Mouse (Mus musculus): ENCODE data around the gene Mtrex. TPM values are rescaled to one million over a fixed set of nuclear protein-coding genes. Genes with fewer than 3 reads are reported as not detected.

Gene Mtrex
- polyA plus RNA-seq, 1 experiment: 29.2 TPM

DNA sequence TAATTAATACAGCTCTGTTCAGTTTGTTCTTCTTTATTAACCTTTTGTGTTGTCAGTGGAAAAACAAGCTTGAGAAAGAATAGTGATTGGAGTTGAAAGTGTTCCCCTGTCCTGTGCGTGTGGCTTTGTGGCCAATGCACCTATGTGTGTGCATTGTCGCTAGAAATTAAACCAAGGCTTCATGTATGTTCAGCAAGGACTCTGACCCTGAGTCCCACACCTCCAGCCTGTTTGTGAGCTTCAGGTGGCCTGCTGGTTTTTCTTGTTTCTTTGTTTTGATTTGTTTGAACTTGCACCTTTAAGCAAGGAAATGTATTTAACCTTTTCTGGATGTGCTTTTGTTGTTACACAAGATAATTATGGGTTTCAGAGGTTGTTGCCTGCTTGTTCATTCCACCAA is 97.6 kb downstream of the Mtrex start:
- Histone ChIP-seq H3K36me3 (ENCODE audit: control insufficient read depth, insufficient read depth, low read length) (peaks cover 1% of the 10 kb centered on the region; the same call in 1 of the 2 replicates), H3K27ac (ENCODE audit: control insufficient read depth, insufficient read depth, low read depth, low read length) (no peak overlapping the region), H3K4me1 (ENCODE audit: control insufficient read depth, insufficient read depth, low read length) (no peaks in the 10 kb centered on the region), H3K4me3 (ENCODE audit: control insufficient read depth, low read depth, low read length) (peak overlapping the region; percentile 27; the same call in 1 of the 2 replicates), H3K27me3 (ENCODE audit: control insufficient read depth, insufficient read depth, low read length) (no peaks in the 10 kb centered on the region)
- TF ChIP-seq CTCF (IDR thresholded peaks at IDR 0.05; ENCODE audit: control insufficient read depth, insufficient read depth, insufficient replicate concordance, low read depth, low read length) (no peak), POLR2A (IDR thresholded peaks at IDR 0.05; ENCODE audit: control insufficient read depth, low read depth, low read length) (no peak)

DNA sequence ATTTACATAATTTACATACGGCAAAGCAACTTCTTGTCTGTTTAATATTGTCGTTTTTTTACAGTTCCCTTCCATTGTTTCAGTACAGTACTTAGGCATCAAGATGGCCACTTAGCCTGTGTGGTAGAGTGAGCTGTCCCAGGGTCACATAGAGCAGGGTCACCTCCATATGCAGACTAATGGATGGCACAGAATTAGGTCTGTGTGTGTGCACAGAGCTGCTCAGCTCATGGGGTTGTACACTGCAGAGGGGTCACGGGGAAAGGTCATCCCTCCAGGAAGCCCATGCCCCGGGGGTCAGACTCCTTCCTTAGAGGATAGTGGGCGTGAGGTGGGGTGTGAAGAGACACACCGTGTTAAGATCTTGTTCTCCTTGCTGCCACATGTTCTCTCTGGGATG is 101.7 kb downstream of the Mtrex start:
- no peak overlapping the region for H3K4me3 ChIP-seq (ENCODE audit: control insufficient read depth, low read depth, low read length)
- no peak overlapping the region for H3K27ac ChIP-seq (ENCODE audit: control insufficient read depth, insufficient read depth, low read depth, low read length)
- H3K36me3 ChIP-seq (ENCODE audit: control insufficient read depth, insufficient read depth, low read length): peaks cover 1% of the 10 kb centered on the region; the same call in 1 of the 2 replicates
- H3K4me1 ChIP-seq (ENCODE audit: control insufficient read depth, insufficient read depth, low read length): no peaks in the 10 kb centered on the region
- TF ChIP-seq CTCF (IDR thresholded peaks at IDR 0.05; ENCODE audit: control insufficient read depth, insufficient read depth, insufficient replicate concordance, low read depth, low read length): no peak
- no peak for TF ChIP-seq POLR2A (IDR thresholded peaks at IDR 0.05; ENCODE audit: control insufficient read depth, low read depth, low read length)
- no peaks in the 10 kb centered on the region for H3K27me3 ChIP-seq (ENCODE audit: control insufficient read depth, insufficient read depth, low read length)

DNA sequence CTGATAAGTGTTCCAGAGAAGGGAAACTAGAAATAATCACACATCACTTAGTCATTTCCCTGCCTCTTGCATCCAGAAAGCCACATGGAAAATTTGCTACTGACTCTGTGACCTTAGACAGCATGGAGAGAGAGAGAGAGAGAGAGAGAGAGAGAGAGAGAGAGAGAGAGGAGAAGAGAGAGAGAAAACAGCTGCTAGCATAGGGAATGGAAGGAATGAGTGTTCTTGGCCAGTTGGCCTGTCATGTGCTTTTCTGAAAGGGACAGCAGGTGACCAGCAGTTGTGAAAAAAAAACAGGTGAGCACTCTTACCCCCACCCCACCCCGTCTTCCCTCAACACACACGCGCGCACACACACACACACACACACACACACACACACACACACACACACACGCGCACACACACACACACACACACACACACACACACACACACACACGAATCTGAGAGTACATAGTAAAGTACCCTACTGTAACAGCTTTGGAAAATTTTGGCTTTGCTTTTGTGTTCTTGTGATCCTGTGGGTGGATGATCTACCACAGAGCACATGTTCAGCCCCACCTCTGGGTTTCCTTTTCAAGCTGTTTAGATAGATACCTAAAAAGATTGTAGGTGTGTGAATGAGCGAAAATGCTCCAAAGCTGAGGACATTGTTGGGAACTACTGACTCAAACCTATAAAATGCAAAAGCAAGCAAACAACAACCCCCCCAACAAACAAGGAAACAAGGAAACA is 103.1 kb downstream of the Mtrex start:
- Histone ChIP-seq H3K36me3 (ENCODE audit: control insufficient read depth, insufficient read depth, low read length) (peaks cover 1% of the 10 kb centered on the region; the same call in 1 of the 2 replicates), H3K27me3 (ENCODE audit: control insufficient read depth, insufficient read depth, low read length) (no peaks in the 10 kb centered on the region), H3K4me3 (ENCODE audit: control insufficient read depth, low read depth, low read length) (no peak overlapping the region), H3K4me1 (ENCODE audit: control insufficient read depth, insufficient read depth, low read length) (no peaks in the 10 kb centered on the region), H3K27ac (ENCODE audit: control insufficient read depth, insufficient read depth, low read depth, low read length) (no peak overlapping the region)
- TF ChIP-seq CTCF (IDR thresholded peaks at IDR 0.05; ENCODE audit: control insufficient read depth, insufficient read depth, insufficient replicate concordance, low read depth, low read length) (no peak), POLR2A (IDR thresholded peaks at IDR 0.05; ENCODE audit: control insufficient read depth, low read depth, low read length) (no peak)

DNA sequence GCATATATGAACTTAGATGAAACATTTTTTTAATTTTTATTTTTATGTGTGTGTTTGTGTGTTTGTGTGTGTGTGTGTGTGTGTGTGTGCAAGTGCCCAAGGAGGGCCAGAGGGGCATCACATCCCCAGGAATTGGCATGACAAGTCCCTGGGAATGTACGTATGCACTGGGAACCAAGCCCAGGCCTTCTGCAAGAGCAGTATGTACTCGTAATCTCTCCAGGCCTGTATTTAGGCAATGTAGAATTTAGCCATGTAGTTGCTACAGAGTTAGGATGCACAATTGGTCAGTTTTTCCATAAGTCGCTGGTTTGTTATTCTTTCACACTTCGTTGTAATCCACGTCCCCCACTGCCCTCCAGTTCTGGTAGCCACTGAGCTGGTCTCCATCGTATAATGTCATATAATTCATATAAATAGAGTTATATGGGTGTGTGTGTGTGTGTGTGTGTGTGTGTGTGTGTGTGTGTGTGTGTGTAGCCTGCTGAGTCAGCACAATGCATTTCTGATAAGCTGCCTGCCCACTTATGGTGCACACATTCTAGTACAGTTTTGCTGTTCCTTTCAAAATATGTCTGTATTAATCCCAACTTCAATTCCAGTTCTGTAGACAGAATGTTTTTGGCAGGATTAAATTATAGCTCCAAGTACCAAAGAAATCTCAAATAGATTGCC is 103.8 kb downstream of the Mtrex start:
- Histone ChIP-seq H3K27ac (ENCODE audit: control insufficient read depth, insufficient read depth, low read depth, low read length) (no peak overlapping the region), H3K27me3 (ENCODE audit: control insufficient read depth, insufficient read depth, low read length) (no peaks in the 10 kb centered on the region), H3K36me3 (ENCODE audit: control insufficient read depth, insufficient read depth, low read length) (peaks cover 1% of the 10 kb centered on the region; the same call in 1 of the 2 replicates), H3K4me3 (ENCODE audit: control insufficient read depth, low read depth, low read length) (no peak overlapping the region), H3K4me1 (ENCODE audit: control insufficient read depth, insufficient read depth, low read length) (no peaks in the 10 kb centered on the region)
- TF ChIP-seq POLR2A (IDR thresholded peaks at IDR 0.05; ENCODE audit: control insufficient read depth, low read depth, low read length): no peak
- no peak for TF ChIP-seq CTCF (IDR thresholded peaks at IDR 0.05; ENCODE audit: control insufficient read depth, insufficient read depth, insufficient replicate concordance, low read depth, low read length)

DNA sequence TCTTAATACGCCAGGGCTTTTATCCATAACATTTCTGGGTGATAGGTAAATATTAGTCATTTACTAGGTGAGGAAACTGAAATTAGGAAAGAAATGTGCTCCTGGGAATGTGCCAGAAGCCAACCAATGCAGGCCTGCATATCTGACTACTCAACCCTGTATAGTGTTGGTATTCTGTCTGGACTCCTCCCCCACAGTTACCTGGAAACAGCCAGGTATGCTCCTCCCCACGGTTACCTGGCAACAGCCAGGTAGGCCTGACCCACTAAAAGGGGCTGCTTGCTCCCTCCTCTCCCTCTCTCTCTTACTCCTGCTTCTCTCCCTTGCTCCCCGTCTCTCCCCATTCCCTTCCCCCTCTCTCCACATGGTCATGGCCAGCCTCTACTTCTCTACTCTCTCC is 104.8 kb downstream of the Mtrex start:
- no peaks in the 10 kb centered on the region for H3K27me3 ChIP-seq (ENCODE audit: control insufficient read depth, insufficient read depth, low read length)
- no peak overlapping the region for H3K4me3 ChIP-seq (ENCODE audit: control insufficient read depth, low read depth, low read length)
- no peak for TF ChIP-seq CTCF (IDR thresholded peaks at IDR 0.05; ENCODE audit: control insufficient read depth, insufficient read depth, insufficient replicate concordance, low read depth, low read length)
- TF ChIP-seq POLR2A (IDR thresholded peaks at IDR 0.05; ENCODE audit: control insufficient read depth, low read depth, low read length): no peak
- no peaks in the 10 kb centered on the region for H3K4me1 ChIP-seq (ENCODE audit: control insufficient read depth, insufficient read depth, low read length)
- H3K27ac ChIP-seq (ENCODE audit: control insufficient read depth, insufficient read depth, low read depth, low read length): no peak overlapping the region
- peaks cover 1% of the 10 kb centered on the region; the same call in 1 of the 2 replicates for H3K36me3 ChIP-seq (ENCODE audit: control insufficient read depth, insufficient read depth, low read length)

DNA sequence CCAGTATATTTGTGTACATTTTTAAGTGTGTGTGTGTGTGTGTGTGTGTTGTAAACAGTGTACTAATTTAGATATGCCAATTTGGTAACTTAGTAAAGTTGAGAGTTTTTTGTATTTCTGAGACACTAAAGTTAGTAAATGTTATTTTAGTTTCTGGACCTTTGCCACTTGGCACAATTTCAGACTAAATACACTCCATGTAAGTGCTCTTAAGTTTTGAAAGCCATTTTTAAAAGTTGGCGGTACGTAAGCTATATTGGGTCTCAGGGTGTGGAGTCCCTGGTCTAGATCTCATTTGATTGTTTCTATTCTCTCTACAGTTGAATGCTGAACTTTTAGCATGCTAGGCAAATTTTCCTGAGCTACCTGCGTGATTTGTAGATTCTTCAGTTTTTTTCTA is 109.1 kb downstream of the Mtrex start:
- H3K27ac ChIP-seq (ENCODE audit: control insufficient read depth, insufficient read depth, low read depth, low read length): no peak overlapping the region
- no peaks in the 10 kb centered on the region for H3K4me1 ChIP-seq (ENCODE audit: control insufficient read depth, insufficient read depth, low read length)

More for the DNA sequence above, 109.1 kb downstream of the Mtrex start:
- Histone ChIP-seq H3K4me3 (ENCODE audit: control insufficient read depth, low read depth, low read length) (no peak overlapping the region), H3K36me3 (ENCODE audit: control insufficient read depth, insufficient read depth, low read length) (no peaks in the 10 kb centered on the region), H3K27me3 (ENCODE audit: control insufficient read depth, insufficient read depth, low read length) (no peaks in the 10 kb centered on the region)
- no peak for TF ChIP-seq CTCF (IDR thresholded peaks at IDR 0.05; ENCODE audit: control insufficient read depth, insufficient read depth, insufficient replicate concordance, low read depth, low read length)
- no peak for TF ChIP-seq POLR2A (IDR thresholded peaks at IDR 0.05; ENCODE audit: control insufficient read depth, low read depth, low read length)

Other genes starting within 250 kb of the Mtrex start
- 104 and 115 TPM in 2 replicates for gene Plpp1, start 126.6 kb downstream of the Mtrex start, polyA plus RNA-seq (2012; rRNA removed)
- gene Dhx29, start 56 bp upstream of the Mtrex start, polyA plus RNA-seq (2012; rRNA removed): 6.7 and 7.0 TPM in 2 replicates
- 6.2 and 7.8 TPM in 2 replicates for gene Ccno, start 60.4 kb upstream of the Mtrex start, polyA plus RNA-seq (2012; rRNA removed)
- 0.12 TPM in 1 of 2 replicates, not detected in the other for gene Mcidas, start 66.4 kb upstream of the Mtrex start, polyA plus RNA-seq (2012; rRNA removed)
- 7.5 and 15.4 TPM in 2 replicates for gene Cdc20b, start 107.7 kb upstream of the Mtrex start, polyA plus RNA-seq (2012; rRNA removed)
- gene Gpx8, start 119.0 kb upstream of the Mtrex start, polyA plus RNA-seq (2012; rRNA removed): 0.69 and 0.87 TPM in 2 replicates
- 0.16 TPM in 1 of 2 replicates, not detected in the other for gene Gzma, start 173.6 kb upstream of the Mtrex start, polyA plus RNA-seq (2012; rRNA removed)